Mouse (Mus musculus): ENCODE measurements around the gene Kcnt1.

DNA sequence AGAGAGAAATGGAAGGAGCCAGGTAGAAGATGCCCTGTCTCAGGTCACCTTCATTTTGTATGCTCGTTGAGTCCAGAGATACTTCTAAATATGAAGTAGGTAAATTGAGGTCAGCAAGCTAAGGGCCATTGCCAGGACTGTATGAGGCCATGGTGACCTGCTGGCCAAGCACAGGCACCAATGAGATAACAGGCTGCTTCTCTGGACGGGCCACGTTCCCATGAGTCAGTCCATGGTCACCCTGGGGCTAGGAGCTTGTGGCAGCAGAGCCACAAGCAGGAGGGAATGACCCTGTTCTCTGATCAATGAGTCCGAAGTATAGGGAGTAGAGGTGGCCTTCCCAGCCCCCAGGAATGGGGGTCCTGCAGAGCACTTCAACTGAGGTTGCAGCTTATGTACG lies 51.3 kb downstream of the Kcnt1 start:
- no peak for TF ChIP-seq CTCF (IDR thresholded peaks at IDR 0.05; ENCODE audit: low read depth, low read length)
- TF ChIP-seq EP300 (IDR thresholded peaks at IDR 0.05; ENCODE audit: insufficient read depth, low read depth, low read length), result no peak

Data from ES-Bruce4 (cell line).